Mouse (Mus musculus) intestine, embryonic 14.5 days (tissue): ENCODE measurements around the gene Arid2. TPM values are rescaled to one million over a fixed set of nuclear protein-coding genes. Genes with fewer than 3 reads are reported as not detected.

Experiments used
- ATAC-seq: fragments of 200-750 bp; cut with Nextera tagmentation; replicated peaks from 2 replicates; pipeline ENCODE4 v1.8.0; 2017; ENCODE audit warnings: low read depth, moderate number of reproducible peaks, moderate TSS enrichment, moderate library complexity; ENCODE audit not compliant: low FRiP score, low TSS enrichment
- DNase-seq: peaks from one replicate; pipeline ENCODE4 v3.0.0-alpha.2; 2018; ENCODE audit warnings: low spot score
- H3K27ac ChIP-seq: fragments of 300-500 bp; sonication (generic); 2 replicates; pipeline ENCODE4 v1.5.1; 2014; ENCODE audit warnings: low read depth, mild to moderate bottlenecking, control low read depth
- H3K27me3 ChIP-seq: fragments of 300-500 bp; sonication (generic); replicated peaks from 2 replicates; pipeline ENCODE4 v1.6.1; 2014; ENCODE audit warnings: low read length, control low read depth; ENCODE audit not compliant: control insufficient read depth, insufficient read depth
- H3K36me3 ChIP-seq: fragments of 300-500 bp; sonication (generic); 2 replicates; pipeline ENCODE4 v1.6.1; 2014; ENCODE audit warnings: low read length, control low read depth; ENCODE audit not compliant: control insufficient read depth, insufficient read depth
- H3K4me1 ChIP-seq: fragments of 300-500 bp; sonication (generic); replicated peaks from 2 replicates; pipeline ENCODE4 v1.6.1; 2014; ENCODE audit warnings: low read length, control low read depth, mixed read lengths; ENCODE audit not compliant: control insufficient read depth, insufficient read depth
- H3K4me2 ChIP-seq: fragments of 300-500 bp; sonication (generic); 2 replicates; pipeline ENCODE4 v1.6.1; 2014; ENCODE audit warnings: low read length
- H3K4me3 ChIP-seq: fragments of 300-500 bp; sonication (generic); 2 replicates; pipeline ENCODE4 v1.5.1; 2014; ENCODE audit warnings: low read depth, low read length, control low read depth, mixed read lengths
- H3K9ac ChIP-seq: fragments of 300-500 bp; sonication (generic); 2 replicates; pipeline ENCODE4 v1.6.1; 2014; ENCODE audit warnings: mild to moderate bottlenecking, low read length
- H3K9me3 ChIP-seq: fragments of 300-500 bp; sonication (generic); 2 replicates; pipeline ENCODE4 v1.6.1; 2016; ENCODE audit warnings: low read length, control low read depth; ENCODE audit not compliant: control insufficient read depth
- WGBS: fragments of 180-500 bp; shearing (Covaris S2); extraction: QIAGEN DNeasy Blood & Tissue Kit; methylation state at CpG from one replicate; pipeline ENCODE4 v1.1.7; 2014; 5-methylcytosine and 5-hydroxymethylcytosine counted together
- polyA plus RNA-seq: library from polyadenylated mRNA; unstranded; fragments of >200 nt; fragmentation: Nextera tagmentation; extraction: Ambion mirVana; gene quantifications from 2 replicates; pipeline ENCODE4 v1.2.1, GENCODE M21; 2014

The Arid2 gene
- polyA plus RNA-seq, 1 experiment from 2014 or later, result 28.1 TPM

DNA sequence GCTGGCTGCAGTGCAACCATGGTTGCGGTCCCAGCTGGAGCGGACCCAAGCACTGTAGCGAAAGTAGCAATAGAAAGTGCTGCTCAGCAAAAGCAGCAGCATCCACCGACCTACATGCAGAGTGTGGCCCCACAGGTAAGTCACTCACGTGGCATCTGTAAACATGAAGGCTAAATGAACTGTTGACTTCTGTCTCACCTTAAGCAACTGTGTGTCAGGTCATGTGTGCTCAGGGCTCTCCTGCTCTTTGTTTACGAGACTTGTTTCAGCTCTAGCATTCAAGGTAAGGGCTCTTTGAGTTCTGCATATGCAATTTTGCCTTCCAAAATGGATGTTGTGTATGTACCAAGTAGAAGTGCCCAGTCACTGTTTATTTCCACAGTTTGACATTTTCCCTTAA lies 85.3 kb downstream of the Arid2 start:
- ATAC-seq, result no peak
- H3K27ac ChIP-seq, result no peak overlapping the region

DNA sequence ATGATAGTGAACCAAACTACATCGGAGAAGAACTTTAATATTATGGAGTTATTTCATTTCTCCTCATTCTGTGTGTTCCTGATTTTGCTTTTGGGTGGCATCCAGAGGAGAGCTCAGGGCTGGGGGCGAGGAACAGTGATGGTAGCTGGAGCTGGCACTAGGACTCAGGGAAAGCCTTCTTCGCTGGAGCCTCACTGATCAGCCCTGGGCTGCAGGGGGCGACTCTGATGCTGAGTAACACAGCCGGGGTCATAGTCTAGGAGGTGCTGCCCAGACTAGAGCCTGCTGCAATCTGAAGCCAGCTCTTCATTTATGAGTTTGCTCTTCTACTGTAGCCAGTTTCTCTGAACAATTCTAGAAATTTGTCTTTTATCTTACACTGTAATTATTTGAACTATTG lies 85.8 kb downstream of the Arid2 start:
- Histone ChIP-seq H3K4me1 (0 out of 2 replicates have a peak, but pooled peaks cover 4% of the 10 kb centered on the region), H3K27ac (no peak overlapping the region), H3K36me3 (peaks cover 81% of the 10 kb centered on the region), H3K27me3 (no peaks in the 10 kb centered on the region), H3K4me2 (no peak overlapping the region), H3K4me3 (no peak overlapping the region), H3K9me3 (no peaks in the 10 kb centered on the region), H3K9ac (no peak overlapping the region)
- ATAC-seq (no peak), DNase-seq (no peak)
- WGBS, result 86% methylated on average over 5 of the region's 5 CpGs

More for the DNA sequence above, 85.3 kb downstream of the Arid2 start:
- no peak for DNase-seq
- H3K36me3 ChIP-seq, result peaks cover 82% of the 10 kb centered on the region
- no peak overlapping the region for H3K9ac ChIP-seq
- 90% methylated on average over 6 of the region's 6 CpGs for WGBS
- H3K27me3 ChIP-seq, result no peaks in the 10 kb centered on the region
- H3K9me3 ChIP-seq, result no peaks in the 10 kb centered on the region
- H3K4me1 ChIP-seq, result 0 out of 2 replicates have a peak, but pooled peaks cover 3% of the 10 kb centered on the region
- no peak overlapping the region for H3K4me2 ChIP-seq
- H3K4me3 ChIP-seq, result no peak overlapping the region

DNA sequence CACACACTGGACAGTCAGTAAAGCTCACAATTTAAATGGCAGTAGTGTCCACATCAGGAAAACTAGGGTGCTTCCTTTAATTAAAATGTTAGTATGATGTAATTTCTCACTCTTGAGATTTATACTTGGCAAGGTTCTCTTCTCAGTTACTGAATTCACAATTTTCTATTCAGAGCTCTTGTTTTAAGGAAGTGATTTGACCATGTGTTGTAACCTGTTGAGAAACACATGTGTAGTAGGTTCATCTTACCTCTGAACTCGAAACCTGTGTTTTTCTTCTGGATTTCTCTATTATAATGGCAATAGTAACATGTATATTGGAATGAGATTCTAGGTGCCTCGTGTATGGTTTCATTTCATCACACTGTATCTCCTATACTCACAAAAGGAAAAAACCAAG lies 88.9 kb downstream of the Arid2 start:
- 93% methylated on average over 2 of the region's 2 CpGs for WGBS
- H3K4me3 ChIP-seq, result no peak overlapping the region
- H3K9me3 ChIP-seq, result no peaks in the 10 kb centered on the region
- no peaks in the 10 kb centered on the region for H3K27me3 ChIP-seq
- no peak overlapping the region for H3K9ac ChIP-seq
- peaks cover 70% of the 10 kb centered on the region for H3K36me3 ChIP-seq
- H3K4me2 ChIP-seq, result no peak overlapping the region
- 0 out of 2 replicates have a peak, but pooled peaks cover 4% of the 10 kb centered on the region for H3K4me1 ChIP-seq
- no peak overlapping the region for H3K27ac ChIP-seq
- ATAC-seq (no peak), DNase-seq (no peak)

DNA sequence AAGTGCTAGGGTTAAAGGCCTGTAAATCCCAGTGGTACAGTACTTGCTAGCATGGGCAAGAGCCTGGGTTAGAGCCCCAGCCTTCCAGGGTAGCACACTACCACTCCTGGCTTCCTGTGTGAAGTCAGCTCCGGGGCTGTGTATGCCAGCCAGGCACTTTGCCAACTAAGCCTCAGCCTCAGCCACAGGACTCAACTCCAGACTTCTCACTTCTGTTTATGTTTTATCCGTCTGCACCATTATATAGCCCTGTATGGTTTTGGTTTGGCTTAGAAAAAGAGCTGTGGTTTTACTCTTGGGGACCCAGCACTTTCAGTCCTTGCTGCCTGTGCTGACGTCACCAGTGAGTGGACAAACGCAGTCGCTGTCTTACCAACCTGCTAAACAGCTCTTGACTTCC lies 89.9 kb downstream of the Arid2 start:
- 0 out of 2 replicates have a peak, but pooled peaks cover 4% of the 10 kb centered on the region for H3K4me1 ChIP-seq
- no peak overlapping the region for H3K4me2 ChIP-seq
- ATAC-seq (0 out of 2 replicates have a peak, but pooled peaks have one; percentile 19), DNase-seq (no peak)
- H3K4me3 ChIP-seq, result no peak overlapping the region
- H3K9ac ChIP-seq, result no peak overlapping the region
- H3K27ac ChIP-seq, result no peak overlapping the region
- peaks cover 67% of the 10 kb centered on the region for H3K36me3 ChIP-seq
- H3K9me3 ChIP-seq, result no peaks in the 10 kb centered on the region
- WGBS, result 68% methylated on average over 5 of the region's 5 CpGs
- H3K27me3 ChIP-seq, result no peaks in the 10 kb centered on the region

DNA sequence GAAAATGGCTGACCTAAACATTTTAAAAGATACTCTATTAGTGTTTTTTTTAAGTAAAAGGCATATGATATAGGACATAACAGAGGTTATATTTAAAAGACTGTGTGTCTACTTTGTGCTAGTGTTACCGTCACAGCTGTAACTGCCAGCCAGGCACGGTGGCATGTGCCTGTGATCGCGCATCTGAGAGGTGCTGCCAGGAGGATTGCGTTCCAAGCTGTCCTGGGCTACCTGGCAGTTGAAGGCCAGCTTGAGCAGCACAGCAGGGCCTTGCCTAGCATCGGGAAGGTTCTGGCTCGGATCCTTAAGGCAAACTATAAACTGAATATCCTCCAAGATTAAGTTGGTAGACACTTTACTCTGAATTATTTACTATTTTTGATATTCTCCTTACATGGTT lies 90.4 kb downstream of the Arid2 start:
- DNase-seq (no peak), ATAC-seq (no peak)
- H3K9me3 ChIP-seq, result no peaks in the 10 kb centered on the region
- no peak overlapping the region for H3K4me3 ChIP-seq
- H3K4me2 ChIP-seq, result no peak overlapping the region
- H3K9ac ChIP-seq, result no peak overlapping the region
- H3K27me3 ChIP-seq, result no peaks in the 10 kb centered on the region
- 0 out of 2 replicates have a peak overlapping the region, but pooled peaks have one; percentile 28 for H3K27ac ChIP-seq
- 0 out of 2 replicates have a peak, but pooled peaks cover 4% of the 10 kb centered on the region for H3K4me1 ChIP-seq
- WGBS, result 87% methylated on average over 7 of the region's 7 CpGs
- H3K36me3 ChIP-seq, result peaks cover 65% of the 10 kb centered on the region

DNA sequence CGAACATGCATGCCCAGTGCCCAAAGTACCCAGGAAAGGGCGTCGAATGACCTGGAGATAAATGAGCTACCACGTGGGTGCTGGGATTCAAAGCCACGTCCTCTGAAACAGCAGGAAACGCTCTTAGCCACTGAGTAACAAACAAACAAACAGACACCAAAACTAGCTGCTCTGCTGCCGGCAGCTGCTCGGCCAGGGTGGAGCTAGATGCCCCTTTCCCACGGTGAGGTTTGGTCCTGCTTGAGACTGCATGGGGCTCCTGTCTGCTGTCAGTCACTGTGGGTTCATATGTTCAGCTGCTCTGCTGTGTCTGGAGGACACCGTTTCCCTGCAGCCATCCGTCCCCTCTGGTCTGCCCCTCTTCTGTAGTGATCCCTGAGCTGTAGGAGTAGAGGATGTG lies 94.9 kb downstream of the Arid2 start:
- DNase-seq (no peak), ATAC-seq (no peak)
- Histone ChIP-seq H3K27ac (no peak overlapping the region), H3K4me3 (no peak overlapping the region), H3K9ac (no peak overlapping the region), H3K4me2 (no peak overlapping the region), H3K9me3 (no peaks in the 10 kb centered on the region), H3K4me1 (0 out of 2 replicates have a peak, but pooled peaks cover 4% of the 10 kb centered on the region), H3K36me3 (peaks cover 67% of the 10 kb centered on the region), H3K27me3 (no peaks in the 10 kb centered on the region)
- 90% methylated on average over 11 of the region's 11 CpGs for WGBS

DNA sequence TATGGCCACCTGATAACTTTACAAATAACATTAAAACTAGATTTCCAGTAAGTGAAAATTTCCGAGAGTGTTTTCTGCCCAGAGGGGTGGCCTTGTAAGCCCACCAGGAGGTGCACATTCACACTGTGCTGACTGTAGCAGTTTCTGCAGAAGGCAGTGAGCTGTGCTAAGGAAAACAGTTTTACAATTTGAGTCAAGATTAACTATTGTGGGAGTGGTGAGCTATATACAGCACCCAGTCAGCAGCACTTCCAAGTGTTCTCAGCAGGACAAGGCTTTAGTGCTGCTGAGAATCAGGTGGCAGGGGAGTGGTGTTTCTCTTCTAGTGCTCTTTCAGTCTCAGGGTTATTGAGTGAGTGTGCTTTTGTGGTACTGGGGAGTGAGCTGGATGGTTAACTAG lies 101.2 kb downstream of the Arid2 start:
- no peak overlapping the region for H3K4me2 ChIP-seq
- ATAC-seq (no peak), DNase-seq (no peak)
- no peaks in the 10 kb centered on the region for H3K4me1 ChIP-seq
- H3K27ac ChIP-seq, result no peak overlapping the region
- WGBS, result 76% methylated on average over 1 of the region's 1 CpGs
- H3K9ac ChIP-seq, result no peak overlapping the region
- no peak overlapping the region for H3K4me3 ChIP-seq
- H3K9me3 ChIP-seq, result no peaks in the 10 kb centered on the region
- no peaks in the 10 kb centered on the region for H3K27me3 ChIP-seq
- H3K36me3 ChIP-seq, result peaks cover 71% of the 10 kb centered on the region

DNA sequence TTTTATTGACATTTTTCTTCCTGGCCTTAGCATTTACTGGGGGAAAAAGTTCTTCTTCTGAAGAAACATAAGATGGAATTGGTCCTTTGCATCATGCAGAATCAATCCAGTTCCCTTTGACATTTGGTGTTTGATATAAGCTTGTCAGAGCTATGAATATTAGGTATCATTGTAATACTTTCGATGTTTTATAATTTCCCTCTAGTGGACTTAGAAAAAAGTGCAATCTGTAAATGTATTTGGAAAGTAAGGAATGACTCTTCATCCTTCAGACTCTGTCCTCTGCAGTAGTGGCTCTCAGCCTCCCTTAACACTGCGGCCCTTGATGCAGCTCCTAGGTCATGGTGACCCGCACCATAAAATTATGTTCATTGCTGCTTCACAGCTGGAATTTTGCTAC lies 105.6 kb downstream of the Arid2 start:
- H3K4me3 ChIP-seq, result no peak overlapping the region
- ATAC-seq (no peak), DNase-seq (no peak)
- peaks cover 85% of the 10 kb centered on the region for H3K36me3 ChIP-seq
- H3K4me2 ChIP-seq, result no peak overlapping the region
- no peaks in the 10 kb centered on the region for H3K9me3 ChIP-seq
- H3K27me3 ChIP-seq, result no peaks in the 10 kb centered on the region
- 96% methylated on average over 3 of the region's 3 CpGs for WGBS
- no peaks in the 10 kb centered on the region for H3K4me1 ChIP-seq
- H3K27ac ChIP-seq, result no peak overlapping the region
- no peak overlapping the region for H3K9ac ChIP-seq

DNA sequence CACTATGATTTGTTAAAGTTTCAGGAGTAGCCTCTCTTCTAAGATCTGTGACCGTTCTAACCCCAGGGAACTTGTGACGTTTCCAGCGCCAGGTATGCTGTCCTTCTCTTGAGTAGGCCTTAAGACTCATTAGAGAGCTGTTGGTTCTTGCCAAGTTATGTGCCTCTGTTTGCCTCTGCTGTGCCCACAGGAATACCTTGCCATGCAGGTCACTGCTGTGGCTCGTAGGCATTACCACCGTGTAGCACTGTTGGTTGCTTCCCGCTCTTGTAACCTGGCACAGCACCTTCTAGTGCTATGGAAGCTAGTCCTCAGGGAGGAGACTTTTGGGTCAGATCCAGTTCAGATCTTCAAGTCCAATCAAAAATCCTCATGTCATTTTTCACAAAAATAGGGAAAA lies 107.8 kb downstream of the Arid2 start:
- Histone ChIP-seq H3K9me3 (no peaks in the 10 kb centered on the region), H3K4me2 (no peak overlapping the region), H3K27me3 (no peaks in the 10 kb centered on the region), H3K36me3 (peaks cover 89% of the 10 kb centered on the region), H3K9ac (no peak overlapping the region), H3K4me1 (no peaks in the 10 kb centered on the region), H3K4me3 (no peak overlapping the region), H3K27ac (no peak overlapping the region)
- ATAC-seq, result no peak
- WGBS, result 97% methylated on average over 6 of the region's 6 CpGs
- DNase-seq, result no peak
